Mouse (Mus musculus) heart, embryonic 10.5 days (tissue): ENCODE data around the gene Pa2g4. TPM values are rescaled to one million over a fixed set of nuclear protein-coding genes. Genes with fewer than 3 reads are reported as not detected.

Experiments
- DNase-seq: peaks from one replicate; pipeline ENCODE4 v3.0.0-alpha.2; 2017; ENCODE audit warnings: low spot score
- H3K27ac ChIP-seq: fragments of 300-500 bp; sonication (generic); 2 replicates; pipeline ENCODE4 v1.5.1; 2016; ENCODE audit warnings: mild to moderate bottlenecking
- H3K27me3 ChIP-seq: fragments of 300-500 bp; sonication (generic); 2 replicates; pipeline ENCODE4 v1.6.1; 2016; ENCODE audit warnings: mild to moderate bottlenecking; ENCODE audit not compliant: poor library complexity, insufficient read depth, severe bottlenecking
- H3K36me3 ChIP-seq: fragments of 300-500 bp; sonication (generic); 2 replicates; pipeline ENCODE4 v1.6.1; 2016; ENCODE audit warnings: mild to moderate bottlenecking, moderate library complexity
- H3K4me1 ChIP-seq: fragments of 300-500 bp; sonication (generic); 2 replicates; pipeline ENCODE4 v1.6.1; 2016; ENCODE audit warnings: mild to moderate bottlenecking
- H3K4me3 ChIP-seq: fragments of 300-500 bp; sonication (generic); 2 replicates; pipeline ENCODE4 v1.5.1; 2016; ENCODE audit warnings: mild to moderate bottlenecking, moderate library complexity
- H3K9me3 ChIP-seq: fragments of 300-500 bp; sonication (generic); 2 replicates; pipeline ENCODE4 v1.6.1; 2016; ENCODE audit warnings: mild to moderate bottlenecking, moderate library complexity
- WGBS: fragments of 180-500 bp; shearing (Covaris S2); methylation state at CpG from one replicate; pipeline ENCODE4 v1.1.7; 2016; 5-methylcytosine and 5-hydroxymethylcytosine counted together
- polyA plus RNA-seq: library from polyadenylated mRNA; unstranded; fragments of >200 nt; fragmentation: Nextera tagmentation; extraction: Ambion mirVana; gene quantifications from 2 replicates; pipeline ENCODE4 v1.2.1, GENCODE M21; 2016

The Pa2g4 gene
- polyA plus RNA-seq, 1 experiment from 2014 or later: 225 TPM

DNA sequence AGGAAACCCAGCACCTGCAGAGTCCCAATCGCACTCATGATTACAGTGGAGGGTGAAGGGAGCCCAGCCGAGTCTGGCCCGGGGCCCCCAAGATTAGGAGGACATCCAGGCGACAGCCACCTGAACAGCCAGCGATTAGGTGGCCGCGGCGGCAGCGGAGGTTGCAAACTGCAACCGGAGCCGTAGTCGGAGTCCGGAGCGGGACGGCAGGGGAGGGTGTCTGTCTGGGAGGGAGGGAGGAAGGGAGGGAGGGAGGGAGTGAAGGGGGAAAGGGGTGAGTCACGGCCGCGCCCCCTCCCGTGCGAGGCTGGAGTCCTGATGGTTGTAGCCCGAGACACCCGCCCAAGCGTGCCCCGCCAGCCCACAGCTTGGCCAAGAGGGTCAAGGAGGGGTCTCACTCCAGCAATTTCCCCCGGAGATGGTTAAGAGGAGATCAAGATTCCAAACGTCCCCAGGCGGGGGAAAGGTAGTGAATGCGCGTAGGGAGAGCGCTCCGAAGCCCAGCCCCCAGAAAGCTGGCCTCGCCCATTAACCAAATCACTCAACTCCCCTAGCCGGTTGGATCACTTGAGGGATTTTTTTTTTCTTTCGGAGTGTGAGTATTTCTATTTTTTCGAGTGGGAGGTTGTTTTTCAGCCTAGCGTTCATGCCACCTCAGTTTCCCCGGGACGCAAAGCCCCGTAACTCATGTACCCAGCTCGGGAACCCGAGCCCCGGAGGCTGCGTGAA lies 23.8 kb upstream of the Pa2g4 start, which contains the start of gene Erbb3:
TSS of gene Erbb3 (minus strand) at position 189 of the 729 bp plus-strand sequence.
- Histone ChIP-seq H3K36me3 (no peaks in the 10 kb centered on the region), H3K9me3 (no peaks in the 10 kb centered on the region), H3K4me3 (peak within 1 kb of the TSS; percentile 86), H3K27me3 (peaks cover 50% of the 10 kb centered on the region), H3K27ac (peak within 1 kb of the TSS; percentile 83), H3K4me1 (peaks cover 34% of the 10 kb centered on the region)
- peak; percentile 80 for DNase-seq
- under 1% methylated on average over 43 of the region's 43 CpGs for WGBS

DNA sequence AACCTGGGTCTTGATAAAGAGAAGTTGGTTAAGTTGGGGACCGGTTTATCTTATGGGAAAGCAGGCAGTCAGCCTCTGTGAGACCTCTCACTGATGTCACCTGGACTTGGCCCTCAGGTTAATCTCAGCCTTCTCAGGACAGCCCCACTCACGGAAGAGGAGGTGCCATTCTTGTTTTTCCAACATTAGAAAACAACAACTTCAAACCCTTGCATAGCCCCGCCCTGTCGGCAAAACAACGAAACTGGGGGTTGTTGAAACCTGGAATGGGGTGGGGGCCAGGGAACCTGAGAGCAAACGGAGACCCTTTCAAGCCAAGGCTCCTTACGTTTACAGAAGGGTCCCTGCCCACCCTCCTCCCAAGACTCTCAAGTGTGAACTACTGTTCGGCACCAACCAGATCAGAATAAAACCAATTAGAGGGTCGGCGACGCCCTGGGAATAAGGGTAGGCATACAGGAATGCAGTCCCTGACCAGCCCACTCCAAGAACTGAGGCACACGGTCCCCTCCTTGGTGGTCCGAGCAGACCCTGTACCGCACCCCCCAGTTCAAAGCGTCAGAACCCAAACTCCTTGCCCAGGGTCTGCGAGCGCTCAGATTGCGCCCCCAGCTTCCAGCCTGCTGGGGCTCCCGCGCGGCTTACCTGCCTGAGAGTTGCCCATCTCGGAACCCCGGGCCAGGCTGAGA lies 23.1 kb upstream of the Pa2g4 start:
- Histone ChIP-seq H3K4me3 (peak overlapping the region; percentile 86), H3K4me1 (peaks cover 38% of the 10 kb centered on the region), H3K9me3 (no peaks in the 10 kb centered on the region), H3K27ac (peak overlapping the region; percentile 83; the same call in 1 of the 2 replicates), H3K27me3 (peaks cover 53% of the 10 kb centered on the region), H3K36me3 (no peaks in the 10 kb centered on the region)
- WGBS: 1% methylated on average over 23 of the region's 23 CpGs
- DNase-seq: no peak

DNA sequence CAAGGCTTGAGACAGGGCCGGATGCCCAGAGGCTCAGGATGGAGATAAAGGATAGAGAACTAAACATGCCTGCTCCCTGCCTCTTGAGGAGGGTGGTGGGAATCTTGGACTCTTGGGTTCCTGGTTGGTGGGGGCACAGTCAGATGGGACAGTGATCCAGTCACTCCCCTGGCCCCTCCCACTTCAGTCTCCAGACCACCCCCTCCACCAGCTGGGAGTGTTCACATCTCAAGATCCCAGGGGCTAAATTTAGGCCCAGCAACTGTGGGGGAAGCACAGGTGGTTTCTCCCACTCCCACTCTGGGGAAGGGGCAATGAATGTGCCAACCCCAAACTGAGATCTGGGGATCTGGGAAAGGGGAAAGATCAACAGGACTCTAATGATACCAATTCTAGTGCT lies 22.3 kb upstream of the Pa2g4 start:
- Histone ChIP-seq H3K27me3 (peaks cover 53% of the 10 kb centered on the region), H3K4me1 (peaks cover 45% of the 10 kb centered on the region), H3K36me3 (no peaks in the 10 kb centered on the region), H3K4me3 (peak overlapping the region; percentile 86), H3K27ac (0 out of 2 replicates have a peak overlapping the region, but pooled peaks have one; percentile 11), H3K9me3 (no peaks in the 10 kb centered on the region)
- 31% methylated on average over 1 of the region's 1 CpGs for WGBS
- no peak for DNase-seq

DNA sequence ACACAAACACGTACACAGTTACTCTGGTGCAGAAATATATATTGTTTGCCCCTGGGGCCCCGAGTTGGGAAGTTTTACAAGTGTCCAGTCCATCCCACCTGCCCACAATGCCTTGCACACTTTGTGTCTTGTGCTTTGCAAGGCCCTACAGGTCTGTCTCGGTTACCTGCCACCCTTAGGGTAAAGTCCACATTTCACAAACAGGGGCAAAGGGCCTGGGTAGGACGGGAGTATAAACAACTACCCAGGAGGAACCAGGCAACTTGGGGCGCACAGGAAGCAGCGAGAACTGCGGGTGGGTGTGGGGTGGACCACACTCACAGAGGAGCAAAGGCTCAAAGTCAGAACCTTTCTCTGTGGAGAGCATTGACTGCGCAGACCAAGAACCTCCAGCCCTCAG lies 21.9 kb upstream of the Pa2g4 start:
- Histone ChIP-seq H3K4me3 (peak overlapping the region; percentile 1; the same call in 1 of the 2 replicates), H3K4me1 (peaks cover 49% of the 10 kb centered on the region), H3K9me3 (no peaks in the 10 kb centered on the region), H3K36me3 (no peaks in the 10 kb centered on the region), H3K27me3 (peaks cover 53% of the 10 kb centered on the region), H3K27ac (0 out of 2 replicates have a peak overlapping the region, but pooled peaks have one; percentile 11)
- WGBS: 53% methylated on average over 8 of the region's 8 CpGs
- no peak for DNase-seq

DNA sequence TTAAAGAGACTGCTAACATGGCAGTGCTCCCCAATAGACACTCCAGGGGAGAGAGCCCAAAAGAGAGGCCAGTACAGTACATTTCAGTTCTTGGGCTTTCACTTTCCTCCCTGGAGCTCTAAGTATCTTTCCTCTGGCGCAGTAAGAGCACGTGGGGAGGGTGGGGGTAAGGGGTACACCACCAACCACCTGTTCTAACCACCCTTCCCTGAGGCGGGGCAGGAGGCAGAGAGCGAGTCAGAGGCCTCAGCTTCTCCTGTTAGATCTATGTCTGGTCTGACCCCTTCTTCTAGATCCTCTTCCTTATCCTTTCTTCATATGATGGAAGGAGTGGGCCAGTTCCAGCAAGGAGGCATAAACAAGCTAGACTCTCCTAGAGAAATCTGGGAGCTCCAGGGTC lies 21.3 kb upstream of the Pa2g4 start:
- DNase-seq: no peak
- Histone ChIP-seq H3K27ac (peak overlapping the region; percentile 52; the same call in 1 of the 2 replicates), H3K4me3 (0 out of 2 replicates have a peak overlapping the region, but pooled peaks have one; percentile 8), H3K9me3 (no peaks in the 10 kb centered on the region), H3K4me1 (peaks cover 49% of the 10 kb centered on the region), H3K36me3 (no peaks in the 10 kb centered on the region), H3K27me3 (peaks cover 53% of the 10 kb centered on the region)
- WGBS: 36% methylated on average over 4 of the region's 4 CpGs

DNA sequence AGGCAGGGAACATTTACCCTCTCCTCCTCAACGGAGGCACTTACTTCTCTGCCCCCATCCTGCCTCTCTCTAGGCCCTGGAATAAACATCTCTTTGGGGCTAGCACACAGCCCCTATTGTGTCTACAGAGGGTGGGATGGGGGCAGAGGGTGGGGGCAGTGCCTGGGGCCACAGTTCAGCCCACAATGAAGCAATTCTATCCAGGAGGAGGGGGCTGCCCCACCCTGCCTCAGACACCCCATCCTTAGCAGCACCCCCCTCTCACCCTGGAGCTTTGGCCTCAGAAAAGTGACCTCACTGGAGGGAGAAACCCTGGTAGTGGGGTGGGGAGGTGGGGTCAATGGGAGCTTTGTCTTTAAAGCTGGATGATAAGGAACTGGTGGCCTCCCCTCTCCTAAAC lies 20.8 kb upstream of the Pa2g4 start:
- WGBS: 11% methylated on average over 1 of the region's 1 CpGs
- Histone ChIP-seq H3K4me1 (peaks cover 49% of the 10 kb centered on the region), H3K27ac (peak overlapping the region; percentile 52; the same call in 1 of the 2 replicates), H3K36me3 (no peaks in the 10 kb centered on the region), H3K4me3 (0 out of 2 replicates have a peak overlapping the region, but pooled peaks have one; percentile 8), H3K27me3 (peaks cover 53% of the 10 kb centered on the region), H3K9me3 (no peaks in the 10 kb centered on the region)
- DNase-seq: no peak

DNA sequence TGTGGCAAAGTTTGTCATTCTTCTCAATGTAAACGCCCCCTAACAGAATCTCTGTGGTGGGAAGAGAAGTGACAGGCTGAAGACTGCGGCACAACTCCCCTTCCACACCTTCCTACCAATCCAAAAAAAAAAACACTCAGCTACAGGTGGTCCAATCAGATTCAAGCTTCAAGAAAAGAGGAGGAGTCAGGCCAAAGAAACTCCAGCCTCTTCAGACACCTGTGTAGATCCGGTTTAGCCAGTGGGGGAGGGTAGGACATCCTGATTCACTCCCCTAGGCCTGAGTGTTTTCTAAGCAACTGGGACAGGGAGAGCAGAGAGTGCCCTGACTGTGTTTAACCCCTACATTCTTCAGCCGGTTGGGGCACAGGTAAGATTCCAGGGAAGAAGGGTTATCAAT lies 18.6 kb upstream of the Pa2g4 start:
- Histone ChIP-seq H3K9me3 (no peaks in the 10 kb centered on the region), H3K27ac (no peak overlapping the region), H3K4me3 (peak overlapping the region; percentile 45), H3K36me3 (no peaks in the 10 kb centered on the region), H3K27me3 (peaks cover 50% of the 10 kb centered on the region), H3K4me1 (peaks cover 37% of the 10 kb centered on the region)
- WGBS: 8% methylated on average over 4 of the region's 4 CpGs
- no peak for DNase-seq

DNA sequence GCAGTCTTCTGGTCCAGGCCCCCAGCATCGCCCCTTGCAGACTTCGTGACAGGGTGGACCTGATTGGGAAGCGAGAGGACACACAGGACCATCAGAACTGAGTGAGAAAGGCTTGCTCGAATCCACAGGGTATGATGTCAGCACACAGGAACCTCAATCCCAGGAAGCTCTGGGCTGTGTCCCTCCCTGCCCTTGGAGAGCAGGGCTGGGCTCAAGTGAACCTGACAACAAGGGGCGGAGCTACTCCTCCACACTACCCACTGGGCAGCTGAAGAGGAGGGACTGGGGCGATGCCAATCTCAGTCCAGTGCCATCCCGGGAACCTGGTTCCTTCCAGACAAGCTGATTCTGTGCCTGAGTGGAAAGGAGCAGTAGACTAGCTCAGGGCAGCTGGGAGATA lies 17.9 kb upstream of the Pa2g4 start:
- peak overlapping the region; percentile 80 for H3K27ac ChIP-seq
- H3K4me1 ChIP-seq: peaks cover 32% of the 10 kb centered on the region
- peaks cover 42% of the 10 kb centered on the region for H3K27me3 ChIP-seq
- peak overlapping the region; percentile 45 for H3K4me3 ChIP-seq
- WGBS: 17% methylated on average over 7 of the region's 7 CpGs
- H3K36me3 ChIP-seq: no peaks in the 10 kb centered on the region
- H3K9me3 ChIP-seq: no peaks in the 10 kb centered on the region
- DNase-seq: peak; percentile 88

DNA sequence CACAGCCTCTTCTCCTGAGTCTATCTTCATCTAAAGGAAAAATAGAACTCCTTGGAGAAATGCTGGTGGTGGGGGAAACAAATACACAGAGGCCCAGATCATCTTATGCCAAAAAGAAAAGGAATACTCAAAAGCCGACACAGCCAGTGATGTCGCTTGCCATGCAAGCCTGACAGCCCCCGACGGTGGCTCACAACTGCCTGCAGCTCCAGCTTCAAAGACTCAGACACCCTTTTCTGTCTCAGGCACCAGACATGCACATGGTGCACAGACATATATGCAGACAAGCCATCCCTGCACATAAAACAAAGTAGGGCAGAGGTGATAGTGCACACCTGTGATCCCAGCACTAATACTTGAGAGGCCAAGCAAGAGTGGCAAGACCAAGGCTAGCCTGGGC lies 13.9 kb upstream of the Pa2g4 start:
- WGBS: 76% methylated on average over 4 of the region's 4 CpGs
- Histone ChIP-seq H3K36me3 (peaks cover 11% of the 10 kb centered on the region; the same call in 1 of the 2 replicates), H3K4me3 (no peak overlapping the region), H3K4me1 (peaks cover 17% of the 10 kb centered on the region), H3K27me3 (0 out of 2 replicates have a peak, but pooled peaks cover 4% of the 10 kb centered on the region), H3K27ac (no peak overlapping the region), H3K9me3 (no peaks in the 10 kb centered on the region)
- no peak for DNase-seq

DNA sequence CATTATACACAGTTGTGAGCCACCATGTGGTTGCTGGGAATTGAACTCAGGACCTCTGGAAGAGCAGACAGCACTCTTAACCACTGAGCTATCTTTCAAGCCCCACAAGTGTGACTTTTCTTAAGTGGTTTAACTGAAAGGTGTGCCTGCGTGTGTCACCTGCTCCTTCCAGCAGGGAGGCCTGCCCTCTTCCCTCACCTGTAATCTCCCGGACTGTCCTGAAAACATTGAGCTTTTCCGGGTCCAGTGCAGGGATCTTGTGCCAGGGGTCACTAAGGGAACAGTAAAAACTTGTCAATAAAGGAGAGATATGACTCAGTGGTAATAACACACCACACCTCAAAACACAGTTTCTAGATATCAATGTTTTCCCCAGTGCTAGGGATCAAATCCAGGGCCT lies 13.5 kb upstream of the Pa2g4 start:
- Histone ChIP-seq H3K4me1 (peaks cover 17% of the 10 kb centered on the region), H3K9me3 (no peaks in the 10 kb centered on the region), H3K27ac (no peak overlapping the region), H3K27me3 (no peaks in the 10 kb centered on the region), H3K36me3 (peaks cover 11% of the 10 kb centered on the region; the same call in 1 of the 2 replicates), H3K4me3 (no peak overlapping the region)
- WGBS: 74% methylated on average over 3 of the region's 3 CpGs
- DNase-seq: no peak

DNA sequence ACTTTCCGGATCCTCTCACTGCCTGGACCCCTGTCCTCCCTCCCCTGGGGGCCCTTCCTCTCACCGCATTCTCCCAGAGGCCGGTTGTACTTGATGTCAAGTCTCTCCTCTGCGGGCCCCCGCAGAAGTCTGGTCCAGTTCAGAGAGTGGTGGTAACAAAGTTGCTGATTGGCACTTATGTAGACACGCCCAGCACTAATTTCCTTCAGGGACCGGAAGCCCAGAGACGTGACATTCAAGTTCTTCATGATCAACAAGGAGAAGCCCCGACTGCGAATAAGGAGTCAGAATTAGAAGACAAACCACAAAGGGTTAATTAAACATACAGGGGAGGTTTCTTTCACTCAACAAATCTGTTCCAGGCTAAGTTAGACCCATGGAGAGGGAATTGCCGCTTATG lies 12.5 kb upstream of the Pa2g4 start:
- H3K27ac ChIP-seq: no peak overlapping the region
- H3K27me3 ChIP-seq: no peaks in the 10 kb centered on the region
- WGBS: 61% methylated on average over 11 of the region's 11 CpGs
- no peak overlapping the region for H3K4me3 ChIP-seq
- no peaks in the 10 kb centered on the region for H3K9me3 ChIP-seq
- peaks cover 8% of the 10 kb centered on the region for H3K4me1 ChIP-seq
- DNase-seq: no peak
- peaks cover 11% of the 10 kb centered on the region; the same call in 1 of the 2 replicates for H3K36me3 ChIP-seq

DNA sequence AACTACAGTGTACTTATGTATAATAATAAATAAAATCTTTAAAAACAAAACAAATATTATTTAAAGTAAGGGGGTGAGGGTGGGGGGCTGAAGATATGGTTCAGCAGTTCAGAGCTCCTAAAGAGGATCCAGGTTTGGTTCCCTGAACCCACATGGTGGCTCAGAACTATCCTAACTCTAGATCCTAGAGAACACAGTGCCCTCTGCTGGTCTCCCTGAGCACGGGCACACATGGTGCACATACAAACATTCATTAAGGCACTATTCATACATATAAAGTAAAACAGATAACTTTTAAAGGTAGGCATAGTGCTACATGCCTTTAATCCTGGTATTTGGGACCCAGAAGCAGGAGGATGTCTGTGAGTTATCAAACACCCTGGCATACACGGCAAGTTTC lies 9.3 kb upstream of the Pa2g4 start:
- Histone ChIP-seq H3K4me1 (0 out of 2 replicates have a peak, but pooled peaks cover 3% of the 10 kb centered on the region), H3K27me3 (peaks cover 11% of the 10 kb centered on the region; the same call in 1 of the 2 replicates), H3K4me3 (no peak overlapping the region), H3K27ac (no peak overlapping the region), H3K9me3 (no peaks in the 10 kb centered on the region), H3K36me3 (peaks cover 32% of the 10 kb centered on the region)
- DNase-seq: no peak
- 95% methylated on average over 2 of the region's 2 CpGs for WGBS

DNA sequence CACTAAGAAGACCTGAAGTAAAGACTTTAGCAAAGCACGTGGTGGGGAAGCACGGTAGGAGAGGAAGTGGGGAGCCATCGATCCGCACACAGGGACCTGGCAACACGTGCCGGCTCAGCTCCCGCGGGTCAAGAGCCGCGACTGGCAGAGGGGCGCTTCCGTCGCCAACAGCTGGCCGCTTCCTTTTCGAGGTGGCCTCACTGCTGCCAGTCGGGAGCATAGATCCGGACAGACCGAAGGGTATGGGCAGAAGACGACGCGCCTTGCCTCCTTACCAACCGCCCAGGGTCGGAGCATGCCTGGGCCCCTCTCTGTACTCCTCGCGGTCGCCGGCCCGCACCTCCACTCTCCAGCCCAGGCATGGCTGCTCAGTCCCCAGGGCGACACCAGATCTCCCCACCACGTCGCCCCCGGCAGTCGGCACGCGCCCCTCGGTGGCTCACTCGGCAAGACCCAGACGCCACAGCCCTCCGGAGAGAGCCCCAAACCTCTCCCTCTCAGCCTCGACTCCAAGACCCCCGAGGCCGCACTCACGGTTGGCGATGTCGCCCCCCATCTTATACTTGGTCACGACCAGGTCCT lies 490 bp downstream of the Pa2g4 start:
- peaks cover 41% of the 10 kb centered on the region for H3K36me3 ChIP-seq
- H3K27me3 ChIP-seq: no peaks in the 10 kb centered on the region
- H3K4me3 ChIP-seq: peak overlapping the region; percentile 87
- H3K9me3 ChIP-seq: no peaks in the 10 kb centered on the region
- WGBS: under 1% methylated on average over 46 of the region's 46 CpGs
- peak overlapping the region; percentile 92 for H3K27ac ChIP-seq
- H3K4me1 ChIP-seq: peaks cover 16% of the 10 kb centered on the region
- DNase-seq: no peak
